Mouse (Mus musculus) brown adipose tissue, adult 24 weeks (tissue): ENCODE measurements around the gene M1ap. TPM values are rescaled to one million over a fixed set of nuclear protein-coding genes. Genes with fewer than 3 reads are reported as not detected.

Experiments used
- H3K27ac ChIP-seq: fragments of 200-500 bp; replicated peaks from 2 replicates; pipeline ENCODE4 v1.5.1; 2012; ENCODE audit warnings: low read depth, mild to moderate bottlenecking, low read length
- H3K4me1 ChIP-seq: fragments of 200-500 bp; 2 replicates; pipeline ENCODE4 v1.6.1; 2012; ENCODE audit warnings: low read length, mixed read lengths; ENCODE audit not compliant: control insufficient read depth, insufficient read depth, insufficient read length
- H3K4me3 ChIP-seq: fragments of 200-500 bp; 2 replicates; pipeline ENCODE4 v1.5.1; 2012; ENCODE audit warnings: low read depth, mild to moderate bottlenecking, low read length, moderate library complexity; ENCODE audit not compliant: insufficient read depth
- polyA plus RNA-seq: library from polyadenylated mRNA; stranded (reverse); fragments of >200 nt; gene quantifications from 2 replicates; pipeline ENCODE4 v1.2.4, GENCODE M21; 2012; ENCODE audit not compliant: missing spikeins, insufficient read depth, insufficient read length

M1ap gene
- polyA plus RNA-seq, 1 experiment = not detected

DNA sequence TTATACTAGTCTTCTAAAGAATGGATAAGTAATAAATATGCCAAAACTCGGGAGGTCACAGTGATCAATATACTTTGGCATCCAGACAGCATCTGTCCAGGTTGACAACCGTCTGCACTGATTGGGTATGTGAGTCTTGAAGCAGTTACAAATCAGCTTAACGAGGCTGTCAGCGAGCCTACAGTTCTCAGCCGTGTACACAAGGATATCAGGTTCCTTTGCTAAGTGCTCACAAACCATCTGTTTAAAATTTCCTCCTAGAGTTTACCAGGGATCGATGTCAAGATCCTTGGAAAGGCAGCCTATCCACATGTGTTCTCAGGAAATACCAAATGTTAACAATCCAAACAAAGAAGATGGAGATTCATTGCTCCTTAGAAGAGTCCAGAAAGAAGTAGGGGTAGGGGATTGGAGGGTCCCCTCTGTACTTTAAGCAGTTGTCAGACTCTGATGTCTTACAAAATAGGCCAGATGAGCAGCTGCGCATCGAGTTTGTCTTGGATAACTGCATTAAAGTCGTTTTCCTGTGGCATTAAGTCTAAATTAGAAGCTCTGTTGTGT is 40.8 kb downstream of the M1ap start:
- Histone ChIP-seq H3K4me1 (no peaks in the 10 kb centered on the region), H3K4me3 (no peak overlapping the region), H3K27ac (no peak overlapping the region)

- no peak overlapping the region for H3K4me3 ChIP-seq
- H3K27ac ChIP-seq = no peak overlapping the region
- peaks cover 5% of the 10 kb centered on the region; the same call in 1 of the 2 replicates for H3K4me1 ChIP-seq
Observed at GRCm38 (mm10) chr6:82993696-82994095, 47.0 kb downstream of the M1ap start.

DNA sequence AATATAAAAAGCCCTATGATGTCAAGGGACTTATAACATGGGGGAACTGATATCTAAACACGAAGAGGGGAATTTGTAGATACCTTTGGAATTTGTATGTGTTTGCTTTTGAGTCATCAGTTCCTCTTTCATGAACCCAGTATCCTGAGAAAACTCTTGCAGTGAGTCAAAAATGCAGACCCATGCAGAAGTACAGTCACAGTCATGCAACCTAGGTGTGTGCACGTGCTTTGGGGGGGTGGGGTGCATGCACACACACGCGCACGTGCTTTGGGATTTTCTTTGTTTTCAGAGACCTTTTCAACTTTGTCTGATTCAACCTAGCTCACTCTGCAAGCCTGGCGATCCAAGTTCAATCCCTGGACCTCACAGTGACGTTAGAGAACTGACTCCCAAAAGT is 47.7 kb downstream of the M1ap start:
- Histone ChIP-seq H3K27ac (no peak overlapping the region), H3K4me3 (no peak overlapping the region), H3K4me1 (peaks cover 5% of the 10 kb centered on the region; the same call in 1 of the 2 replicates)

DNA sequence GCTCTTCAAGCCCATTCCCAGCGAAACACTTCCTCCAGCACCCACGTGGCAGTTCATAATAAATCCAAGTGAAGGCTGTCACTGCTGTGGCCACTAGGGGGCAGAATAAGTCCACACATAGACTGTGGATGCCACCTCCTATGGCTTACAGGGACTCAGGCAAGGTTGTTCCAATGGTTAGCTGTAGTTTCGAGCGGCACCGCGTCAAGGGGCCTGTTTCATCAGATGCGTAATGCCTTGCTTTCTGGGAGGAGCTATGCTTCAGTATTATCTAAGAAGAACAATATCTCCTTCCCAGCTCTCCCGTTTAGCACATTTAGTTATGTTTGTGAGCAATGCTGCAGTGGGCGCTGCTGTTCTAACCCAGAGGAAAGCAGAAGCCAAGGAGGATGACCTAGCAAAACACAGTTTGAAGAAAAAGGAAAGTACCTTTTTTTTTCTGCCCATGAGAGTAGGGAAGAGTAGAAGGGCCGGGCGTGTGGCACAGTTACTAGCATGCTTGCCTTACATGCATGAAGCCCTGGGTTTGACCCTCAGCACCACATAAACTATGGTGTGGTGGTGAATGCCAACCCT is 50.1 kb downstream of the M1ap start:
- Histone ChIP-seq H3K27ac (peak overlapping the region; percentile 85), H3K4me1 (peaks cover 5% of the 10 kb centered on the region; the same call in 1 of the 2 replicates), H3K4me3 (peak overlapping the region; percentile 24)

GRCm38 (mm10) chr6:82997511-82998102 is 50.9 kb downstream of the M1ap start:
- H3K27ac ChIP-seq = peak overlapping the region; percentile 87
- peaks cover 5% of the 10 kb centered on the region; the same call in 1 of the 2 replicates for H3K4me1 ChIP-seq
- no peak overlapping the region for H3K4me3 ChIP-seq

GRCm38 (mm10) chr6:82998326-82998725 is 51.6 kb downstream of the M1ap start:
- H3K4me3 ChIP-seq = no peak overlapping the region
- H3K27ac ChIP-seq = peak overlapping the region; percentile 87

DNA sequence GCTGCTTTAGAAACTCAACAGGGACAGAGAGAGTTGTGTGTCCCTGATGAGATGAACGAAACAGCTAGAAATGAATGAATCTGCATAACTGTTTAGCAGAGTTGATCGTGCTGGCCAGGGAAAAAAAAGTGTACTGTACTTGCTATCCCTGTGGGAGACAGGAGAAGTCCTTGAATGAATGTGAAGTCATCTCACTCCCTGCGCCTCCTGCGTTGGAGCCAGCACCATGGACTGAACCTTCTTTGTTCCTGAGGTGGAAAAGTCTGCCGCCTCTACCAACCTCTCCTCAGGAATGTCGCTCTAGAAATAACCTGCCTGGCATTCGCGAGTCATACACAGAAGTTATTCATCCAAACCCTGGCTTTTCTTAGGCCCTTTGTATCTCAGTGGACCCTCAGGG is 53.3 kb downstream of the M1ap start:
- H3K27ac ChIP-seq = no peak overlapping the region
- H3K4me3 ChIP-seq = no peak overlapping the region
- peaks cover 7% of the 10 kb centered on the region; the same call in 1 of the 2 replicates for H3K4me1 ChIP-seq

More at GRCm38 (mm10) chr6:82998326-82998725, 51.6 kb downstream of the M1ap start:
- H3K4me1 ChIP-seq = peaks cover 5% of the 10 kb centered on the region; the same call in 1 of the 2 replicates

- H3K4me3 ChIP-seq = no peak overlapping the region
- peaks cover 5% of the 10 kb centered on the region; the same call in 1 of the 2 replicates for H3K4me1 ChIP-seq
- no peak overlapping the region for H3K27ac ChIP-seq
Observed at GRCm38 (mm10) chr6:83003082-83003481, 56.4 kb downstream of the M1ap start.

DNA sequence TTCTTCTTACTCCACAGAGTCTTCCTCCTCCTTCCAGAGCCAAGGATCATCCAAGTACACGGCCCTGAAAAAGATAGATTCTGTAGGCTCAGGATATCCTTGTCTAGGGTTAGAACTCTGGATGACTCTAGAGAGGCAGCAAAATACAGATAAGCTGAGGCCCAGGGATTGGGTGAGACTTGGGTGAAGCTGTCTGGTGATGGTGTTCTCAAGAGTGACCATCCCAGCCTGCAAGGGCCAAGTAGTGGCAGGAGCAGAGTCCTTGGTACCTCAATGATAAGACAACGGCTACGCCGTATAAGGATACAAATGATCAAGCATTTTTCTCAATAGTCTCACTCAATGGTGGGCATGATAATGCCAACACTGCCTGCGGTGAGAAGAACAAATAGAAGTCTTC is 57.1 kb downstream of the M1ap start:
- Histone ChIP-seq H3K4me1 (peaks cover 2% of the 10 kb centered on the region; the same call in 1 of the 2 replicates), H3K4me3 (no peak overlapping the region), H3K27ac (peak overlapping the region; percentile 40; the same call in 1 of the 2 replicates)

DNA sequence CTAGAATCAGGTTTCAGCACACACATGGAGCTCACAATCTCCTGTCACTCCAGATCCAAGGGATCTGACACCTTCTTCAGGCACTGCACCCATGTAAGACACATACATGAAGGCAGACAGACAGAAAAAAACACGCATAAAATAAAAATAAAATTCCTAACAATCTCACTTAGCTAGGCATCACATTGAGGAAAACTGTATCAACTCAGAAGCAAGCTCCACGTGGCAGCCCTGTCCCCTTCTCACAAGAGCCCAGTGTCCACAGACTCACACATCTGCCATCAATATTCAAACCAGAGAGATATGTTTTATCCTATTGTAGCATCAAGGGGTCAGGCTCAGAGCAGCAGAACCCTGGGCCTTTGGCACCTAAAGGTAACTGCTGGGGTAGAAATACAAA is 57.6 kb downstream of the M1ap start:
- Histone ChIP-seq H3K27ac (peak overlapping the region; percentile 60), H3K4me1 (peaks cover 2% of the 10 kb centered on the region; the same call in 1 of the 2 replicates), H3K4me3 (peak overlapping the region; percentile 20; the same call in 1 of the 2 replicates)

DNA sequence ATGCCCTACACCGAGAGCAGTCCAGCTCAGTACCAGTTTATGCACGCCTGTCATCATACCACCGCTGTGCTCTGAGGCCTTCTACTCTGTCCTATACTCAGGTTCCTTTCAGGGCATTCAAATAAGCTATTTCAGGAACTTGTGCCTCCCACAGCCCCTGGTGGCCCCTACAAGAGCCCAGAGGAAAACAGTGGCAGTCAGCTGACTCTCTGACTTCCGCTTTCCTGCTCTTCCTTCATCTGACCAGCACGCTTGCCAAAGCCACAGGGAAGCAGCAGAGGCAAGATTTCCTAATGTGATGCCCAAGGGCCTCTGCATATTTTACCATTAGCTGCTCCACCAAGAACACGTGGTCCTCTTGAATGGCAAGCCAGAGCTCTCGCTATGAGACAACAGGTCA is 58.2 kb downstream of the M1ap start:
- H3K4me1 ChIP-seq = peaks cover 2% of the 10 kb centered on the region; the same call in 1 of the 2 replicates
- H3K27ac ChIP-seq = peak overlapping the region; percentile 82
- H3K4me3 ChIP-seq = 0 out of 2 replicates have a peak overlapping the region, but pooled peaks have one; percentile 20

GRCm38 (mm10) chr6:83005444-83006011 is 58.8 kb downstream of the M1ap start:
- peaks cover 2% of the 10 kb centered on the region; the same call in 1 of the 2 replicates for H3K4me1 ChIP-seq
- H3K4me3 ChIP-seq = no peak overlapping the region
- peak overlapping the region; percentile 82 for H3K27ac ChIP-seq

GRCm38 (mm10) chr6:83006114-83006513 is 59.4 kb downstream of the M1ap start:
- Histone ChIP-seq H3K4me1 (peaks cover 2% of the 10 kb centered on the region; the same call in 1 of the 2 replicates), H3K4me3 (no peak overlapping the region), H3K27ac (no peak overlapping the region)

DNA sequence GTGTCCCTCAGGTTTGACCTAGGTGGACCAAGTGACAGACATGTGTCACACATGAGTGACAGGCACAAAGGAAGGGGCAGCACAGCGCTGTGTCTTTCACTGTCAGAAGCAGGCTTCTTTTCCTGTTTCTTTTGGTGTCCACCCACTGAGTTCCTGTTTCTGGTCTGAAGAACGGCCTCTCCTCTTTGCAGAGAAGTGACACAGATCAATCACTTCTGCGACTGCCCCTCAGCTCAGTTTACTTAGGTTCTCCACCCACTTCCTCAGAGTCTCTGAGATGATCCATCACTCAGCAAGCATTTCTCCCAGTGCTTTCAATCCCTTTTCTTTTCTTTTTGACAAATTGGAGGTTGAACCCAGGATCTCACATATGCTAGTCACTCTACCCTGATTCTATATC is 62.0 kb downstream of the M1ap start:
- Histone ChIP-seq H3K4me3 (no peak overlapping the region), H3K27ac (peak overlapping the region; percentile 39), H3K4me1 (peaks cover 2% of the 10 kb centered on the region; the same call in 1 of the 2 replicates)

DNA sequence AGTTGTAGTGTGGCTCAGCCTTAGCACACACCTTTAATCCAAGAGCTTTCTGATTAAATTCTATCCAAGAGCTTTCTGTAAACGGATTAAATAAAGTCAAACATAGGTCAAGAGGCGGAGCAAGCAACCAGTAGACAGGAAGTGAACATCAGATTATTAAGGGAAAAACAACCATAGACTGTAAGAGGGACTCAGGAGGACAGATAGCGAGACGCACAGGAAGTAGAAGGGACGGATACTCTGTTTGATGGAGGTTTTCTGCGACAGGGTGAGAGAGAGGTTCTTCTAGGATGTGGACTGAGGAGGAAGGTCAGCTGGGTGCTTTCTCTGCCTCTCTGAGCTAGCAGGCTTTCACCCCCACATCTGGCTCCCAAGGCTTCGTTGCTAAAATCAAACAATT is 63.3 kb downstream of the M1ap start:
- 0 out of 2 replicates have a peak overlapping the region, but pooled peaks have one; percentile 10 for H3K27ac ChIP-seq
- H3K4me1 ChIP-seq = no peaks in the 10 kb centered on the region
- H3K4me3 ChIP-seq = no peak overlapping the region
